Mouse (Mus musculus): Measurements from ENCODE around the gene Nfe2l1.

The Nfe2l1 gene

DNA sequence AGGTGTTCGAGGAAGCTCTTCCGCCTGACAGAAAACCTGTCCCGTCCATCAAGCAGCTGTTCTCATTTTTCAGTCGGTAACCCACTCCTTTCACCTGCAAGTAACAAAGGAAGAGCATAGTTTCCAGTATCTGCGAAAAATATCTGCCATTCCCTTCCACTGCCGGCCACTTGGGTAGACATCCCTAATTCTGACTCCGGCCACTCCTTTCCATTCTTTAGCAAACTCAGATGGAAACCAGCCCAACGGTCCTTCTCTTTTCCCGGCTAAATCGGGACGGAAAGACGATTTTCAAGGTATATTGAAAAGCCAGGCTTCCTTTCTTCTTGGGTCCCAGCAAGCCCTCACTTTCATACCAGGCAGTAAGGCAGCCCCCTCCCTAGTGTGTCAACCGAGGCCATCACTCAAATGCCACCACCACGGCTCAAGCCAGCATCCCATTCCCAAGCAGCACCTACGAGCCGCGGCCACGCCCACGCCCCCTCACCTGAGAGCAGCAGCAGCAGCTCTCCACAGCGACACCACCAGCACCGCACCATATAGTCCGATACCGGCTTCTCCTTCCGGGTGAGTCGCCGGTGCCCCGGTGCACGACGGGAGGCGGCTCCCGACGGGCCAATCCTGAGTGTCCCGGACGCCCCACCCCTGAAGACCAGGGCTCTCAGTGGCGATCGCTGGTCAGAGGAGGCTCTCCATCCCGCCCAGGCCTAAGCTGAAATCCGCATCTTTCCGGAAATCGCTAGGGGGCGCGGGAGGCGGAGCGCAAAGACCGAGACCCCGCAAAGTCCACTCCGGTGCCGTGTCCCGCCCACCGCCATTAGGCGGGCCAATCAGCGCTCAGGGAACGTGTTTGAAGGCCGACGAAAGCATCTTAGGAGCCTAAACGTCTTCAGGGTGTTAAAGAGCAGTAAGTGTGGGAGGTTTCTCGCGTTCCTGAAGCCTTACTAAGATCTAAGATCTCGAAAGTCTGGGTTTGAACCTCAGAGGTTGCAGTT is 52.5 kb downstream of the Nfe2l1 start, which contains the start of gene Snx11:
Gene Snx11 (minus strand): TSS at position 592 of the 995 bp plus-strand sequence.
- peak; percentile 99 to 100 for DNase-seq

DNA sequence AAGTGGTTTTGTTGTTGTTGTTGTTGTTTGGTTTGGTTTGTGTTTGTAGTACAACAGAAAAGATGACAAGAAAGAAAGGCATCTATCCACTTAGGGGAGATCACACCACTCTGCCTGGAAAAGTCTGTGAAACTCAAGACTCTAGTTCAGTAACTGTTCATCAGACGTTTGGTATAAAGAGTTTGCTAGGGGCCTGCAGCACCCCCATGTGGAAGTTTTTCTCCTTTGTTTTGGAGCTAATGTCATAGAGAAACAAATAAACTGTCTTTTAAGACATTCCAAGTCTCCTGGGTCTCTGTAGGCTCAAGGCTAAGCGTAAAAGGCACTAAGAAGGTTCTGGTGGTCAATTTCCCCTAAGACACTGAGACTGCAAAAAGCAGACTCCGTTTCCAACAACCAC is 53.7 kb downstream of the Nfe2l1 start:
- DNase-seq = no peak

DNA sequence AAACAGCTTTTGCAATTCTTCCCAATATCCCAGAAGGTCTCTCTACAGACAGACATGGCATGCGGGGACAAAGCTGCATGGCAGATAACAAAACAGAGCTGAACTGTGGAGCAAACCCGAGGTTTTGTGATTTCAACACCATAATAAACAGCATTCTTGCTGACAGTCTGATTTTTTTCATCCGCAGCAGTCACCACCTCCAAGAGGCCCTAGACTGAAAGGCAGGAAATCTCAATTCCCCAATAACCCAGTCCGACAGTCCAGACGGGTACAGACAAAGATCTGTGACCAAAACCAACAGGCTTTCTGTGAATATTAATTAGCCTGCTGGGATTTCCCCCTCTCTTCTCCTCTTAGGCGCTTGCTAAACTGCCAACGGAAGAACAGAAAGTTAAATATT is 54.1 kb downstream of the Nfe2l1 start:
- no peak for DNase-seq

DNA sequence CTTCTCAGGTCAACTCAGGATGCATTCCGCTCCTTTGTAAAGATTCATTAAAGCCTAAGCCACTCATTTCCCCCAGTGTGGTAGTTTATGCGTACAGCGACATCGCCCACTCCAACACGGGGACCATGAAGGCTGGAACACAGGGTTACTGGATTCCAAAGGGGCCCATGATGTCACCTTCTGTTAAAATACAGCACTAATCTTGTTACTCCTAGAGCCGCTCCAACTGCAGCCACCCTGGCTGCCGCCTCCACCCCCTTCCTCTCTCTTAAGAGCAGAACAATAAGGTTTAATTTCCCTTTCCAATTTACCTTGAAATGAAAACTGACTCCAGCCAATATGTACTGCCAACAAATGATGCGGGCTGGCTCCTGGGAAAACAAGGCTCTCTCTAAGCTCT is 54.7 kb downstream of the Nfe2l1 start:
- no peak for DNase-seq

DNA sequence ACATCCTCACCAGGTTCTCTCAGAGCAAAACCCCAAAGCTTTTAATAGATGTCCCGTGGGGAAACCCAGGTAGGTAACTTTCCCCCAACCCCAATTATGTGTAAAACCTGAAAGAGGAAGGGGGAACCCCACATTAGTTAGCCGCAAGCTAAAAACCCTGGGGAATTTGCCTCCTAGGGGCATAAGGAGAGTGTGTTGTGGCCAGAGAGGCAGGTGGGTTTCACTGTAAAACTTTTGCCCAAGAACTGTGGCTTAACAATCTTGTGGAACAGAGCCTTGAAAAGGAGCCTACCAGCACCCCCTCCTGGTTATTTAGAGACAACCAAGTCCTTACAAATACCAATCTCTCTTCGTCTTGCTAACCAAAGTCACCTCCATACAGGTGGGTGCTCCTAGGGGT is 55.2 kb downstream of the Nfe2l1 start:
- DNase-seq = no peak

DNA sequence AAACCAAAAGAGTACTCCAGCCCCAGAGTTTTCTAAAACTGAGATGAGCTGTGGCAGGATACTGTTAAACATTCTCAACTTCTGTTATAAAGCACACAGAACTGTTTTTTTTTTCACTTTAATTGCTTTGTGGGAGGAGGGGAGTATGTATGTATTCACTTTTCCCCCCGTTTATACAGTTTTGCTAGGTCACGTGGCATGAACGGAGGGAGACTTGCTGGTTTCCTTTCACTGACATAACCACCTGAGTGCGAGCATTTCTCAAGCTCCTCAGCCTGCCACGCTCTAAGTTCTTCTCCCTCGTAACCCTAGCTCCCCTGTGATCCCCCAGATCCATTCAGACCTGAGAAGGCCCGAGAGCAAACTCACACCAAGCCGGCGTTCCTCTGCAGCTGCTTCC is 57.4 kb downstream of the Nfe2l1 start:
- no peak for DNase-seq

DNA sequence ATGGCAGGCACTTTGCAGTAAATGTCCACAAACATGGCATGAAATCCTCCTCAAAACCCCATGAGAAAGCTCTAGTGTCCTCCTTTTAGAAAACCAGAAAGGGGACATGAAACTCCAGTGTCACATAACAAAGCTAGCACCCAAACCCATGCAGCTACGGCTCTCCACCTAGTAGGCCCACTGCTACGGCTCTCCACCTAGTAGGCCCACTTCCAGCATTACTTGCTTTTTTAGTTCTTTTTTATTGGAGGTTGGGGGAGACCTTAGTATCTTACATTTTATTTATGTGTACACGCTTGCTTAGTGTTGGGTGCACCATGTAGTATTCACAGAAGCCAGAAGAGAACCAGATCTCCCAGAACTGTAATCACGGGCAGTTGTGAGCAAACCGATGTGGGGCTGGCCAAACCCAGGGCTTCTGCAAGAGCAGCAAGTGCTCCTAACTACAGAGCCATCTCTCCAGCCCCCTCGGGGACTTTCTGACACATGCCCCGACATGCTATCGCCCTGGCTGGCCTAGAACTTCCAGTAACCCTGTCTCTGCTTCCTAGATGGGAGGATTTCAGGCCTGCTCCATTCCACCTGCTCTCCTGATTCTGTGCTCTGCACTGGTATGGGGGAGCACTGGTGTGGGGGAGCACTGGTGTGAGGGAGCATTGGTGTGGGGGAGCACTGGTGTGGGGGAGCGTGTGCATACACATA is 58.3 kb downstream of the Nfe2l1 start:
- DNase-seq = no peak

DNA sequence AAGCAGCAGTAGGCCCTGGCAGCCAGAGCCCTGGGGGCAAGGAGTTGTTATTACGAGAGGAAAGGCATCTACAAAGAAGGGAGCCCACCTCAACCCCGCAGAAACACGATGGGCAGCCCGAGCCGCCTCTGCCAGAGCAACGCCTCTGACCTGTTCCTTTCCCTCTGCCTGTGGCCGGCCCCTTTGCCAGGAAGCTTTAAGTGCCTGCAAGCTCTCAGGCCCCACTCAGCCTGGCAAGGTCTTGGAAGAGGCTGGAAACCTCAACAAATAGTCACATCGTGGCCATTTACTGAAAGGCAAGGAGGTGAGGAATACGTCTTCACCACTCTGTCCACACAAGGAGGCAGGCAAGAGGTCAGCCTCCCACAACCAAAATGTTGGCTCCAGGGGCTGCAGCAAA is 61.5 kb downstream of the Nfe2l1 start:
- DNase-seq = no peak
